Mouse (Mus musculus) neural tube, embryonic 14.5 days (tissue): ENCODE results near the gene Mtx1. TPM values are rescaled to one million over a fixed set of nuclear protein-coding genes. Genes with fewer than 3 reads are reported as not detected.
"Not testable (repeated sequence)": the region's sequence is repeated elsewhere in the genome, so short reads cannot be mapped to it uniquely, and the experiment has no call there.

ENCODE experiments used
- ATAC-seq: fragments of 200-750 bp; cut with Nextera tagmentation; 2 replicates; pipeline ENCODE4 v1.8.0; 2017; ENCODE audit warnings: low read depth, mild to moderate bottlenecking, moderate TSS enrichment, moderate library complexity
- H3K27ac ChIP-seq: fragments of 300-500 bp; sonication (generic); 2 replicates; pipeline ENCODE4 v1.5.1; 2014; ENCODE audit warnings: low read depth, mild to moderate bottlenecking, control low read depth, low read length, moderate library complexity, mixed read lengths
- H3K27me3 ChIP-seq: fragments of 300-500 bp; sonication (generic); 2 replicates; pipeline ENCODE4 v1.6.1; 2014; ENCODE audit warnings: low read length; ENCODE audit not compliant: control insufficient read depth, insufficient read depth
- H3K36me3 ChIP-seq: fragments of 300-500 bp; sonication (generic); 2 replicates; pipeline ENCODE4 v1.6.1; 2014; ENCODE audit warnings: low read length, mixed read lengths; ENCODE audit not compliant: control insufficient read depth, insufficient read depth
- H3K4me1 ChIP-seq: fragments of 300-500 bp; sonication (generic); 2 replicates; pipeline ENCODE4 v1.6.1; 2014; ENCODE audit warnings: low read length; ENCODE audit not compliant: control insufficient read depth, insufficient read depth
- H3K4me2 ChIP-seq: fragments of 300-500 bp; sonication (generic); 2 replicates; pipeline ENCODE4 v1.6.1; 2014; ENCODE audit warnings: mild to moderate bottlenecking, low read depth, low read length, control low read depth
- H3K4me3 ChIP-seq: fragments of 300-500 bp; sonication (generic); 2 replicates; pipeline ENCODE4 v1.5.1; 2014; ENCODE audit warnings: low read depth, low read length, control low read depth, mixed read lengths
- H3K9ac ChIP-seq: fragments of 300-500 bp; sonication (generic); replicated peaks from 2 replicates; pipeline ENCODE4 v1.6.1; 2014; ENCODE audit warnings: low read depth, mild to moderate bottlenecking, control low read depth, low read length, mixed read lengths
- H3K9me3 ChIP-seq: fragments of 300-500 bp; sonication (generic); 2 replicates; pipeline ENCODE4 v1.6.1; 2016; ENCODE audit warnings: low read length; ENCODE audit not compliant: control insufficient read depth
- WGBS: fragments of 180-500 bp; shearing (Covaris S2); extraction: QIAGEN DNeasy Blood & Tissue Kit; methylation state at CpG from one replicate; pipeline ENCODE4 v1.1.7; 2014; 5-methylcytosine and 5-hydroxymethylcytosine counted together
- microRNA counts: library from miRNA; unstranded; fragments of <30 nt; microRNA quantifications from one replicate; lab custom pipeline; 2016
- microRNA-seq: library from miRNA; unstranded; fragments of <30 nt; microRNA quantifications from one replicate; pipeline ENCODE4, GENCODE M21; 2016
- polyA plus RNA-seq: library from polyadenylated mRNA; unstranded; fragments of >200 nt; fragmentation: Nextera tagmentation; extraction: Ambion mirVana; gene quantifications from 2 replicates; pipeline ENCODE4 v1.2.1, GENCODE M21; 2014

The Mtx1 gene
- polyA plus RNA-seq, 1 experiment from 2014 or later, result 151 TPM

DNA sequence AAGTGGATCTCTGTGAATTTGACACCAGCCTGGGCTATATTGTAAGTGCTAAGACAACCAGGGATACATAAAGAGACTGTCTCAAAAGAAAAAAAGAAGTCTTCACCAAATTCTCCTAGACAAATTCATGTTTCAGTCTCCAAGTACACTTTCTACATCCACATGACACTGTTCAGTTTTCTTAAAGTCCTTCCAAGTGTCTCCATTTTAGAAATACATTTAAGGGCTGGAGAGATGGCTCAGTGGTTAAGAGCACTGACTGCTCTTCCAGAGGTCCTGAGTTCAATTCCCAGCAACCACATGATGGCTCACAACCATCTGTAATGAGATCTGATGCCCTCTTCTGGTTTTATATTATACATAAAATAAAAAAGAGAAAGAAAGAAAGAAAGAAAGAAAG, 65.7 kb downstream of the Mtx1 start:
- not testable (repeated sequence) for H3K27me3 ChIP-seq, H3K36me3 ChIP-seq, H3K4me3 ChIP-seq, H3K4me2 ChIP-seq, H3K27ac ChIP-seq, H3K9me3 ChIP-seq, ATAC-seq, H3K9ac ChIP-seq
- H3K4me1 ChIP-seq, result peaks cover 27% of the 10 kb centered on the region

DNA sequence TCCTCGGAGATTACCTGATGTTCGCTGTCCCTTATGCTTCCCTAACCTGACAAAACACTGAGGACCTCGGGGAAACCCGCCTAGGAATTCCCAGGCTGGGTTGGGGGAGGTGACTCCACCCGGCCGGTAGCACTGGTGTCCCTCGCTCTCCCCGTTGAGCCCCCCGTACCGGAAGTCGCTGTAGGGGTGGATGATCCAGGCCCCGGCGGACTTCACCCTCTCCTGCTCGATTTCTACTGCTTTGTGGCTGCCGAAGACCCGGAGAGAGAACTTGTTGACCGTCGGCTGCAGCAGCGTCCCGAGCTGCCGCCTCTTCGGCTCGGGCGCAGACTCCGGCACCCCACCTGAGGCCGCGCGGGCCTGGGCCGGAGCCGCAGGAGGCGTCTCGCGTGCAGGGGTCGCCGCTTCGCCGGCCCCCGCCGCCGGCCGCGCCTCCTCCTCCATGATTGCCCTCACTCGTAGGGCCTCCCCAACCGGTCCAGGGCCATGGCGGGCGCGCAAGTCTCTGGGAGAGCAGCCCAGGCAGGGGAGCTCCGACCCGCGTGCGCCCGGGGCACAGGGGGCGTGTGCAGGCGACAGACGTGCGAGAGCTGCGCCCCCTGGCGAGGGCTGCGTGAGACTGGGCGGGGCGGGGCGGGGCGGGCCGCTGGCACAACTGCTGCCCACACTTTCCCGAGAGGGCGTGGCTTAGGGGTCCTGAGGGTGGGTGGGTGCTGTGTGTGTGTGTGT, 67.1 kb downstream of the Mtx1 start, which contains the start of gene Hcn3:
Gene Hcn3 (minus strand): TSS at position 581 of the 729 bp plus-strand sequence.
- H3K4me2 ChIP-seq, result peak within 1 kb of the TSS; percentile 92
- H3K36me3 ChIP-seq, result no peaks in the 10 kb centered on the region
- H3K9me3 ChIP-seq, result no peaks in the 10 kb centered on the region
- peak within 1 kb of the TSS; percentile 82 for H3K4me3 ChIP-seq
- ATAC-seq, result peak; percentile 79
- peaks cover 2% of the 10 kb centered on the region; the same call in 1 of the 2 replicates for H3K27me3 ChIP-seq
- peaks cover 18% of the 10 kb centered on the region for H3K4me1 ChIP-seq
- 0 out of 2 replicates have a peak within 1 kb of the TSS, but pooled peaks have one; percentile 23 for H3K27ac ChIP-seq
- 1% methylated on average over 37 of the region's 66 CpGs for WGBS
- peak within 1 kb of the TSS; percentile 73 for H3K9ac ChIP-seq

DNA sequence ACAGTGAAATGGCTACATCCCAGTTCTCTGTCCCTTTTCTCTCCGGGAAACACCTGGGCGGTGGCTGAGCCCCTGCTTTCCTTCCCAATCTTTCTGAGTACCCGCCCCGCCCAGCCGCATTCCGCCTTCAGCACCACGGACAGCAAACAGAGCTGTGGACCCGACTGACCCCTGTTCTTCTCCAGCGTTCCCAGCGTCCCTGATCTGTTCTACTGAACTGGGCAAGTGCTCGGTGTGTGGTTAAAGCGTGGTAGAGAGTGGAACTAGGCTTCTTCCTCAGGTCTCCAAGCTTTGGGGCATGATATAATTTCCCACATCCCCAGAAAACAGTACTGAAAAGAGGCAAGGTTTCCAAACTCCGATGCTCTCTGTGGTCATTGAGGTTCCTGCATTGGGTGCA, 67.7 kb downstream of the Mtx1 start:
- Histone ChIP-seq H3K9me3 (no peaks in the 10 kb centered on the region), H3K4me3 (peak overlapping the region; percentile 82), H3K4me2 (peak overlapping the region; percentile 92), H3K27ac (0 out of 2 replicates have a peak overlapping the region, but pooled peaks have one; percentile 23), H3K27me3 (peaks cover 2% of the 10 kb centered on the region; the same call in 1 of the 2 replicates), H3K9ac (peak overlapping the region; percentile 73), H3K4me1 (peaks cover 17% of the 10 kb centered on the region), H3K36me3 (no peaks in the 10 kb centered on the region)
- 1% methylated on average over 13 of the region's 13 CpGs for WGBS
- ATAC-seq, result no peak

MicroRNAs within 50 kb of the gene (microRNA counts, 519-probe panel; counts per million panel counts)
- 4,429 counts per million, percentile 55 among the panel's probes with 10 or more counts for microRNA mmu-miR-92b (lab: Ali Mortazavi, UCI)

Small RNA genes lying within 50 kb of the gene (microRNA-seq; reads per million reads assigned to microRNA genes)
- 2,609 reads per million, percentile 85 among the genes with 10 or more reads in this experiment for gene Mir92b

Other genes with a start within 250 kb of the Mtx1 start
- 96.7 and 104 TPM in 2 replicates for gene Rusc1, start 133.8 kb downstream of the Mtx1 start, polyA plus RNA-seq
- gene Gm43738, start 126.0 kb downstream of the Mtx1 start, polyA plus RNA-seq, result not detected in 2 replicates
- 378 and 453 TPM in 2 replicates for gene Fdps, start 125.1 kb downstream of the Mtx1 start, polyA plus RNA-seq
- 0.66 TPM in 1 of 2 replicates, not detected in the other for gene Pklr, start 90.9 kb downstream of the Mtx1 start, polyA plus RNA-seq
- gene Hcn3, start 66.9 kb downstream of the Mtx1 start, polyA plus RNA-seq, result 25.4 and 28.7 TPM in 2 replicates
- 17.5 and 19.6 TPM in 2 replicates for gene Clk2, start 62.3 kb downstream of the Mtx1 start, polyA plus RNA-seq
- 126 and 153 TPM in 2 replicates for gene Scamp3, start 49.6 kb downstream of the Mtx1 start, polyA plus RNA-seq
- 38.5 and 41.7 TPM in 2 replicates for gene Fam189b, start 43.9 kb downstream of the Mtx1 start, polyA plus RNA-seq
- gene Gba, start 24.2 kb downstream of the Mtx1 start, polyA plus RNA-seq, result 41.5 and 49.7 TPM in 2 replicates
- gene Thbs3, start 11.9 kb downstream of the Mtx1 start, polyA plus RNA-seq, result 34.7 and 36.6 TPM in 2 replicates
- 0.90 and 1.4 TPM in 2 replicates for gene Muc1, start 2.0 kb upstream of the Mtx1 start, polyA plus RNA-seq
- 206 and 240 TPM in 2 replicates for gene Krtcap2, start 18.9 kb upstream of the Mtx1 start, polyA plus RNA-seq
- gene Trim46, start 19.2 kb upstream of the Mtx1 start, polyA plus RNA-seq, result 61.6 and 70.7 TPM in 2 replicates
- gene Dpm3, start 32.3 kb upstream of the Mtx1 start, polyA plus RNA-seq, result 69.6 and 84.4 TPM in 2 replicates
- 36.7 and 39.8 TPM in 2 replicates for gene Slc50a1, start 43.5 kb upstream of the Mtx1 start, polyA plus RNA-seq
- 6.8 and 10.5 TPM in 2 replicates for gene Efna1, start 54.1 kb upstream of the Mtx1 start, polyA plus RNA-seq
- gene Efna3, start 95.9 kb upstream of the Mtx1 start, polyA plus RNA-seq, result 85.7 and 96.9 TPM in 2 replicates
- 4.3 and 6.1 TPM in 2 replicates for gene Efna4, start 110.9 kb upstream of the Mtx1 start, polyA plus RNA-seq
- gene Adam15, start 122.9 kb upstream of the Mtx1 start, polyA plus RNA-seq, result 37.6 and 48.3 TPM in 2 replicates
- 0.19 and 0.25 TPM in 2 replicates for gene Dcst2, start 134.9 kb upstream of the Mtx1 start, polyA plus RNA-seq
- gene Dcst1, start 138.2 kb upstream of the Mtx1 start, polyA plus RNA-seq, result 1.1 and 1.4 TPM in 2 replicates
- 0.40 and 0.78 TPM in 2 replicates for gene Zbtb7b, start 167.7 kb upstream of the Mtx1 start, polyA plus RNA-seq
- gene Lenep, start 175.7 kb upstream of the Mtx1 start, polyA plus RNA-seq, result 0.88 and 1.9 TPM in 2 replicates
- 29.5 and 30.8 TPM in 2 replicates for gene Flad1, start 184.8 kb upstream of the Mtx1 start, polyA plus RNA-seq
- gene Cks1b, start 191.3 kb upstream of the Mtx1 start, polyA plus RNA-seq, result 72.0 and 85.4 TPM in 2 replicates
- 4.1 and 18.9 TPM in 2 replicates for gene Shc1, start 191.4 kb upstream of the Mtx1 start, polyA plus RNA-seq
- gene Pygo2, start 203.1 kb upstream of the Mtx1 start, polyA plus RNA-seq, result 39.8 and 50.3 TPM in 2 replicates
- gene Pbxip1, start 209.6 kb upstream of the Mtx1 start, polyA plus RNA-seq, result 8.2 and 9.6 TPM in 2 replicates
- gene Pmvk, start 227.5 kb upstream of the Mtx1 start, polyA plus RNA-seq, result 115 and 137 TPM in 2 replicates